Mouse (Mus musculus) lung, postnatal 10 days (tissue): ENCODE results near the gene Cib1.

Experiments used
- DNase-seq: peaks from one replicate; pipeline ENCODE4 v3.0.0; 2021

Gene Cib1

GRCm38 (mm10) chr7:80200588-80200945 is 32.0 kb downstream of the Cib1 start:
- no peak for DNase-seq

- no peak for DNase-seq
Measured at GRCm38 (mm10) chr7:80199851-80200587, 32.6 kb downstream of the Cib1 start.

- no peak for DNase-seq
Measured at GRCm38 (mm10) chr7:80199286-80199685, 33.3 kb downstream of the Cib1 start.

GRCm38 (mm10) chr7:80198863-80199262 is 33.8 kb downstream of the Cib1 start:
- DNase-seq, result no peak

GRCm38 (mm10) chr7:80197941-80198778 is 34.5 kb downstream of the Cib1 start:
- DNase-seq, result peak; percentile 88

- no peak for DNase-seq
Measured at GRCm38 (mm10) chr7:80197371-80197770, 35.2 kb downstream of the Cib1 start.

GRCm38 (mm10) chr7:80195576-80196263 is 36.9 kb downstream of the Cib1 start:
- no peak for DNase-seq

- no peak for DNase-seq
Measured at GRCm38 (mm10) chr7:80195146-80195545, 37.5 kb downstream of the Cib1 start.

GRCm38 (mm10) chr7:80193941-80194739 is 38.5 kb downstream of the Cib1 start:
- peak; percentile 50 for DNase-seq

- peak; percentile 91 for DNase-seq
Measured at GRCm38 (mm10) chr7:80192226-80193061, 40.2 kb downstream of the Cib1 start.

- DNase-seq, result peak; percentile 80
Measured at GRCm38 (mm10) chr7:80191455-80191854, 41.2 kb downstream of the Cib1 start.

- no peak for DNase-seq
Measured at GRCm38 (mm10) chr7:80189147-80189933, 43.3 kb downstream of the Cib1 start.

- DNase-seq, result no peak
Measured at GRCm38 (mm10) chr7:80188579-80189125, 44.0 kb downstream of the Cib1 start.

GRCm38 (mm10) chr7:80187501-80187900 is 45.1 kb downstream of the Cib1 start:
- DNase-seq, result no peak

- peak; percentile 92 for DNase-seq
Measured at GRCm38 (mm10) chr7:80186531-80187296, 45.9 kb downstream of the Cib1 start, which contains the start of gene Sema4b. Gene Sema4b, plus strand, starts transcription at chr7:80186841.

- DNase-seq, result no peak
Measured at GRCm38 (mm10) chr7:80186021-80186420, 46.6 kb downstream of the Cib1 start.

- no peak for DNase-seq
Measured at GRCm38 (mm10) chr7:80184968-80185367, 47.6 kb downstream of the Cib1 start.

- DNase-seq, result no peak
Measured at GRCm38 (mm10) chr7:80184551-80184950, 48.1 kb downstream of the Cib1 start.

GRCm38 (mm10) chr7:80183969-80184368 is 48.6 kb downstream of the Cib1 start:
- no peak for DNase-seq

- no peak for DNase-seq
Measured at GRCm38 (mm10) chr7:80183466-80183865, 49.1 kb downstream of the Cib1 start.
